Mouse (Mus musculus) CD4-positive naive resting alpha-beta T cell, adult 76 days (primary cell): Measurements from ENCODE around the gene Ifna5. TPM values are rescaled to one million over a fixed set of nuclear protein-coding genes. Genes with fewer than 3 reads are reported as not detected.

Source experiments
- total RNA-seq: library from RNA; stranded (reverse); gene quantifications from one replicate; pipeline ENCODE4 v1.2.4, GENCODE M21; 2023

Ifna5 gene
- total RNA-seq = not detected

DNA sequence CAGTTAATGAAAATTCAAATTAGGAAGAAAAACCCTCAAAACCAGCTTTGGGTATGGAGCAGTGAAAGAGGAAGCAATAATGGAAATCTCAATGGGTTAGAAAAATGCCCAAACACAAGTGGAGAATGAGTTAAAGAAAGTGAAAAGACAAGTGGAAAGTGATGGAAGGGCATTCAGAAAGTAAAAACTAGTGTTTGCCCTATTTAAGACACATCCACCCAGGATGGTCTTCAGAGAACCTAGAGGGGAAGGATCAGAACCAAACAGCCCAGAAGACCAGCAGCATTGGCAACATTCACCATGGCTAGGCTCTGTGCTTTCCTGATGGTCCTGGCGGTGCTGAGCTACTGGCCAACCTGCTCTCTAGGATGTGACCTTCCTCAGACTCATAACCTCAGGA lies at the start of gene Ifna5:
Ifna5 (plus strand) TSS at position 301 of the 400 bp plus-strand sequence.

DNA sequence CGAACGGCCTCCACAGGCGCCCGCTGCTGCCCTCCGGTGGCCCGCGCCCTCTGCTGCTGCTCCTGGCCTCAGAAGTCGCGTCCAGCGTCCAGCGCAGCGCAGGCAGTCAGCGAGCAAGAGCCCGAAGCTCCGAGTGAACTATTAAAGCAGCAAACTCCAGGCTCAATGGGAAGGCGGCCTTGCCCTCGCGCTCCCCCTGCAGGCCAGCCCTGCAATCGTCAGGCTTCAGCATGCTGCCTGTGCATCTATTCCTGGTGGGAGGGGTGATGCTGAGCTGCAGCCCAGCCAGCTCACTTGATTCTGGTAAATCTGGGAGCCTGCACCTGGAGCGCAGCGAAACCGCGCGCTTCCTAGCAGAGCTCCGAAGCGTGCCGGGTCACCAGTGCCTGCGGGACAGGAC lies 46.9 kb upstream of the Ifna5 start, which contains the start of gene Gm13277:
Gm13277 (plus strand) TSS at position 231 of the 400 bp plus-strand sequence.

DNA sequence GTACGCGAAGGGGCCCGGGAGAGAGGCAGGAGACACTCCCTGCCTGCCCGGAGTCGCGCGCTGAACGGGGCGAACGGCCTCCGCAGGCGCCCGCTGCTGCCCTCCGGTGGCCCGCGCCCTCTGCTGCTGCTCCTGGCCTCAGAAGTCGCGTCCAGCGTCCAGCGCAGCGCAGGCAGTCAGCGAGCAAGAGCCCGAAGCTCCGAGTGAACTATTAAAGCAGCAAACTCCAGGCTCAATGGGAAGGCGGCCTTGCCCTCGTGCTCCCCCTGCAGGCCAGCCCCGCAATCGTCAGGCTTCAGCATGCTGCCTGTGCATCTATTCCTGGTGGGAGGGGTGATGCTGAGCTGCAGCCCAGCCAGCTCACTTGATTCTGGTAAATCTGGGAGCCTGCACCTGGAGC lies 44.1 kb upstream of the Ifna5 start, which contains the start of gene Gm13278:
Gm13278 (plus strand) TSS at position 301 of the 400 bp plus-strand sequence.

DNA sequence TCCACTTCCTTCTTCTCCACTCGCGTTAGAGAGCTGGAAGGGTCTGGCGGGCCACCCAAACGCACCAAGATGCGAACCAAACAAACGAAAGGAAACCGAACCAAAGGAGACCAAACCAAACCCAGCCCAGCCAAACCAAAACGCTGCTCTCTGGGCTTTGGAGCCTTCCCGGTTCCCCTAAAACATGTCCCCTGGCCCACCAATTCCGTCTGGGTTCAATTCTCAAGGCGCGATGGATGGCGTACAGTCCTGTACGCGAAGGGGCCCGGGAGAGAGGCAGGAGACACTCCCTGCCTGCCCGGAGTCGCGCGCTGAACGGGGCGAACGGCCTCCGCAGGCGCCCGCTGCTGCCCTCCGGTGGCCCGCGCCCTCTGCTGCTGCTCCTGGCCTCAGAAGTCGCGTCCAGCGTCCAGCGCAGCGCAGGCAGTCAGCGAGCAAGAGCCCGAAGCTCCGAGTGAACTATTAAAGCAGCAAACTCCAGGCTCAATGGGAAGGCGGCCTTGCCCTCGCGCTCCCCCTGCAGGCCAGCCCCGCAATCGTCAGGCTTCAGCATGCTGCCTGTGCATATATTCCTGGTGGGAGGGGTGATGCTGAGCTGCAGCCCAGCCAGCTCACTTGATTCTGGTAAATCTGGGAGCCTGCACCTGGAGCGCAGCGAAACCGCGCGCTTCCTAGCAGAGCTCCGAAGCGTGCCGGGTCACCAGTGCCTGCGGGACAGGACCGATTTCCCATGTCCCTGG lies 41.2 kb upstream of the Ifna5 start, which contains the start of gene Gm13275:
Gm13275 (plus strand) TSS at position 552 of the 740 bp plus-strand sequence.

DNA sequence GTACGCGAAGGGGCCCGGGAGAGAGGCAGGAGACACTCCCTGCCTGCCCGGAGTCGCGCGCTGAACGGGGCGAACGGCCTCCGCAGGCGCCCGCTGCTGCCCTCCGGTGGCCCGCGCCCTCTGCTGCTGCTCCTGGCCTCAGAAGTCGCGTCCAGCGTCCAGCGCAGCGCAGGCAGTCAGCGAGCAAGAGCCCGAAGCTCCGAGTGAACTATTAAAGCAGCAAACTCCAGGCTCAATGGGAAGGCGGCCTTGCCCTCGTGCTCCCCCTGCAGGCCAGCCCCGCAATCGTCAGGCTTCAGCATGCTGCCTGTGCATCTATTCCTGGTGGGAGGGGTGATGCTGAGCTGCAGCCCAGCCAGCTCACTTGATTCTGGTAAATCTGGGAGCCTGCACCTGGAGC lies 38.2 kb upstream of the Ifna5 start, which contains the start of gene Gm13279:
Gm13279 (plus strand) TSS at position 301 of the 400 bp plus-strand sequence.

DNA sequence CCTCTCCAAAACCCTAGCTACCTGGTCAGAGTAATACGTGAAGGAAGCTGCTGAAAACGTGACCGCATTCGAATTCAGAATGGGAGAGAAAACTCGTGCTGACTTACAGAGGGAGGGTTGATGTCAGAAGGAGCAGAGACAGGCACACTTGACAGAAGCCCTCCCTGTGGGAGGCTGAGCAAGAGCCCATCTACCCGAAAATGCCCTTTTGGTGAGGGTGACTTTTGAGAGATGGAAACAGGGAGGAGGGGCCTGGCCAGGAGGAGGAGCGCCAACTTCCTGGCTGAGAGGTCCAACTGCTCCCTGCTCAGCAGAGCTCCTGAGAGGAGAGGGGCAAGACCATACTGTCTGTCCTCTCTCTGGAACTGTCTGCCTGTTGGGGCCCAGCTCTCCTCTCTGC lies 36.0 kb upstream of the Ifna5 start, which contains the start of gene Gm13285:
Gm13285 (plus strand) TSS at position 301 of the 400 bp plus-strand sequence.

DNA sequence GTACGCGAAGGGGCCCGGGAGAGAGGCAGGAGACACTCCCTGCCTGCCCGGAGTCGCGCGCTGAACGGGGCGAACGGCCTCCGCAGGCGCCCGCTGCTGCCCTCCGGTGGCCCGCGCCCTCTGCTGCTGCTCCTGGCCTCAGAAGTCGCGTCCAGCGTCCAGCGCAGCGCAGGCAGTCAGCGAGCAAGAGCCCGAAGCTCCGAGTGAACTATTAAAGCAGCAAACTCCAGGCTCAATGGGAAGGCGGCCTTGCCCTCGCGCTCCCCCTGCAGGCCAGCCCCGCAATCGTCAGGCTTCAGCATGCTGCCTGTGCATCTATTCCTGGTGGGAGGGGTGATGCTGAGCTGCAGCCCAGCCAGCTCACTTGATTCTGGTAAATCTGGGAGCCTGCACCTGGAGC lies 32.4 kb upstream of the Ifna5 start, which contains the start of gene Gm13287:
Gm13287 (plus strand) TSS at position 301 of the 400 bp plus-strand sequence.

DNA sequence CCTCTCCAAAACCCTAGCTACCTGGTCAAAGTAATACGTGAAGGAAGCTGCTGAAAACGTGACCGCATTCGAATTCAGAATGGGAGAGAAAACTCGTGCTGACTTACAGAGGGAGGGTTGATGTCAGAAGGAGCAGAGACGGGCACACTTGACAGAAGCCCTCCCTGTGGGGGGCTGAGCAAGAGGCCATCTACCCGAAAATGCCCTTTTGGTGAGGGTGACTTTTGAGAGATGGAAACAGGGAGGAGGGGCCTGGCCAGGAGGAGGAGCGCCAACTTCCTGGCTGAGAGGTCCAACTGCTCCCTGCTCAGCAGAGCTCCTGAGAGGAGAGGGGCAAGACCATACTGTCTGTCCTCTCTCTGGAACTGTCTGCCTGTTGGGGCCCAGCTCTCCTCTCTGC lies 30.1 kb upstream of the Ifna5 start, which contains the start of gene Gm13288:
Gm13288 (plus strand) TSS at position 301 of the 400 bp plus-strand sequence.

DNA sequence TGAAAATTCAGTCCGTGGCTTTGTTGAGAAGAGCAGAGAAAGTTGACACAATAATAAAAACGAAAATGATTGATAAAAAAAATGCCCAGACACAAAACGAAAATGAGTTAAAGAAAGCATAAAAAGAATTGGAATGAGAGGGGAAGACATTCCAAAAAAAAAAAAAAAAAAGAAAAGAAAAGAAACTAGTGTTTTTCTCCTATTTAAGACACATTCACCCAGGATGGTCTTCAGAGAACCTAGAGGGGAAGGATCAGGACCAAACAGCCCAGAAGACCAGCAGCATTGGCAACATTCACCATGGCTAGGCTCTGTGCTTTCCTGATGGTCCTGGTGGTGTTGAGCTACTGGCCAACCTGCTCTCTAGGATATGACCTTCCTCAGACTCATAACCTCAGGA lies 19.4 kb upstream of the Ifna5 start, which contains the start of gene Ifna7:
Ifna7 (plus strand) TSS at position 301 of the 400 bp plus-strand sequence.

DNA sequence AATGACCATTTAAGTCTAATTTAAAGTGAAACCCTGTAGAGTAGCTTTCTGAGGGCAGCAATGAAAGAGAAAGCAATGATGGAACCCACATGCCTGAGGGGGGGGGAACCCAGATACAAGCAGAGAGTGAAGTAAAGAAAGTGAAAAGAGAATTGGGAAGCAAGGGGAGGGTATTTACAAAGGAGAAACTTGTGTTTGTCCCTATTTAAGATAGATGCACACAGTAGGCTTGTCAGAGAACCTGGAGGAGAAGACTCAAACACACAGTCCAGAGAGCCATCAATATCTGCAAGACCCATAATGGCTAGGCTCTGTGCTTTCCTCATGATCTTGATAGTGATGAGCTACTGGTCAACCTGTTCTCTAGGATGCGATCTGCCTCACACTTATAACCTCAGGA lies 15.7 kb upstream of the Ifna5 start, which contains the start of gene Ifna11:
Ifna11 (plus strand) TSS at position 301 of the 400 bp plus-strand sequence.

DNA sequence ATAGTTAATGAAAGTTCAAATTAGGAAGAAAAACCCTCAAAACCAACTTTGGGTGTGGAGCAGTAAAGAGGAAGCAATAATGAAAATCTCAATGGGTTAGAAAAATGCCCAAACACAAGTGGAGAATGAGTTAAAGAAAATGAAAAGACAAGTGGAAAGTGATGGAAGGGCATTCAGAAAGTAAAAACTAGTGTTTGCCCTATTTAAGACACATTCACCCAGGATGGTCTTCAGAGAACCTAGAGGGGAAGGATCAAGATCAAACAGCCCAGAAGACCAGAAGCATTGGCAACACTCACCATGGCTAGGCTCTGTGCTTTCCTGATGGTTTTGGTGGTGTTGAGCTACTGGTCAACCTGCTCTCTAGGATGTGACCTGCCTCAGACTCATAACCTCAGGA lies 8.2 kb upstream of the Ifna5 start, which contains the start of gene Ifna6:
Ifna6 (plus strand) TSS at position 301 of the 400 bp plus-strand sequence.

DNA sequence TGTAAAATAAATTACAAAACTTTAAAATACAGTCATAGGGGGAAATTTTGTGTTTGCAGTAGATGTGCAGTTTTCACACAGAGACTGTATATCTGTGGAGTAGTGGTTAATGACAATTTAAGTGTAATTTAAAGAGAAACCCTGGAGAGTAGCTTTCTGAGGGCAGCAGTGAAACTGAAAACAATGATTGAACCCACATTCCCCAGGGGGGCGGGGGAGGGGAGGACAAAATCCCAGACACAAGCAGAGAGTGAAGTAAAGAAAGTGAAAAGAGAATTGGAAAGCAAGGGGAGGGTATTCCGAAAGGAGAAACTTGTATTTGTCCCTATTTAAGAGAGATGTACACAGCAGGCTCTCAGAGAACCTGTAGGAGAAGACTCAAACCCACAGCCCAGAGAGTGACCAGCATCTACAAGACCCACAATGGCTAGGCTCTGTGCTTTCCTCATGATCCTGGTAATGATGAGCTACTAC lies 6.2 kb downstream of the Ifna5 start, which contains the start of gene Ifna4:
Ifna4 (plus strand) TSS at position 424 of the 474 bp plus-strand sequence.

DNA sequence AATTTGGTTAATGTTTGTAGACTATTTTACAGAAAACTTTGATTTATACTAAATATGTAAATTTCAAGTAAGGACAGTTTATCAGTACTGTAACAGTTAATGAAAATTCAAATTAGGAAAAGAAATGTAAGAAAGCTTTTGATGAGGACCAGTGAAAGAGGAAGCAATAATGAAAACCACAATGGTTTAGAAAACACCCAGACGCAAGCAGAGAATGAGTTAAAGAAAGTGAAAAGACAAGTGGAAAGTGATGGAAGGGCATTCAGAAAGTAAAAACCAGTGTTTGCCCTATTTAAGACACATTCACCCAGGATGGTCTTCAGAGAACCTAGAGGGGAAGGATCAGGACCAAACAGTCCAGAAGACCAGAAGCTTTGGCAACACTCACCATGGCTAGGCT lies 14.4 kb downstream of the Ifna5 start, which contains the start of gene Ifna1:
Ifna1 (plus strand) TSS at position 390 of the 400 bp plus-strand sequence.

DNA sequence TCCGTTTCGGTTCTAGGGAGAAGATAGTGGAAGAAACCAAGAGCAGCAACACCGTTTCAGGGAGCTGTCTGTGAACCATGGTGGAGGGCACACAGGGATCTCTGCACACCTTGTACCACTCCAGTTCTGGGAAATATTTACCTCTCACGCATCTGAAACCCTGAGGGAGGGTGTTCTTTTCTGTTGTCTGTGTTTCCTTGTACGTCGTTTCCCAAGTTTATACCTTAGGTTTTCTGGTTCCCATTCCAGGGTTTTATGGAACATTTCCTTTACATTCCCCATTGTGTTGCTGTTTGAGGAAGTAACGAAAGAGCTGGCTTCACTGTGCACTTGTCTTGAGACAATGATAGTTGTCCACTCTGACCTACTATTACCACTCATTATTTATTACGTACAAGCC lies 44.8 kb downstream of the Ifna5 start, which contains the start of gene Ifne:
Ifne (minus strand) TSS at position 101 of the 400 bp plus-strand sequence.

Other genes starting within 250 kb of the Ifna5 start
- gene Ifna9, start 243.1 kb upstream of the Ifna5 start, total RNA-seq = not detected
- not detected for gene Ifna12, start 232.1 kb upstream of the Ifna5 start, total RNA-seq
- gene C87499, start 201.1 kb upstream of the Ifna5 start, total RNA-seq = not detected
- gene Ifna13, start 191.1 kb upstream of the Ifna5 start, total RNA-seq = not detected
- gene Ifna16, start 158.6 kb upstream of the Ifna5 start, total RNA-seq = not detected
- gene Ifna2, start 151.6 kb upstream of the Ifna5 start, total RNA-seq = not detected
- gene Ifnab, start 144.2 kb upstream of the Ifna5 start, total RNA-seq = not detected
- gene Gm26566, start 113.7 kb upstream of the Ifna5 start, total RNA-seq = 2.1 TPM
- 46.0 TPM for gene Klhl9, start 113.1 kb upstream of the Ifna5 start, total RNA-seq
- gene Gm13271, start 80.7 kb upstream of the Ifna5 start, total RNA-seq = not detected
- not detected for gene Gm13283, start 75.4 kb upstream of the Ifna5 start, total RNA-seq
- not detected for gene Gm13290, start 61.7 kb upstream of the Ifna5 start, total RNA-seq
- not detected for gene Gm13289, start 58.6 kb upstream of the Ifna5 start, total RNA-seq
- not detected for gene Gm13272, start 55.7 kb upstream of the Ifna5 start, total RNA-seq
- not detected for gene Ifnz, start 53.4 kb upstream of the Ifna5 start, total RNA-seq
- not detected for gene Gm13276, start 49.8 kb upstream of the Ifna5 start, total RNA-seq
- gene Gm13277, start 46.9 kb upstream of the Ifna5 start, total RNA-seq = not detected
- not detected for gene Gm13278, start 44.0 kb upstream of the Ifna5 start, total RNA-seq
- not detected for gene Gm13275, start 41.0 kb upstream of the Ifna5 start, total RNA-seq
- not detected for gene Gm13279, start 38.1 kb upstream of the Ifna5 start, total RNA-seq
- not detected for gene Gm13285, start 35.9 kb upstream of the Ifna5 start, total RNA-seq
- not detected for gene Gm13287, start 32.3 kb upstream of the Ifna5 start, total RNA-seq
- gene Gm13288, start 30.0 kb upstream of the Ifna5 start, total RNA-seq = not detected
- gene Ifna7, start 19.3 kb upstream of the Ifna5 start, total RNA-seq = not detected
- gene Ifna11, start 15.6 kb upstream of the Ifna5 start, total RNA-seq = not detected
- not detected for gene Ifna6, start 8.1 kb upstream of the Ifna5 start, total RNA-seq
- gene Ifna4, start 6.3 kb downstream of the Ifna5 start, total RNA-seq = not detected
- gene Ifna1, start 14.6 kb downstream of the Ifna5 start, total RNA-seq = not detected
- not detected for gene Ifne, start 44.7 kb downstream of the Ifna5 start, total RNA-seq